Comparison of ENCODE assay signal across 9 mouse cellular contexts in genomic region chr2:58680794-58681193, GRCm38 (mm10).
DNase-seq lines count a peak whose midpoint lies in the region; ATAC-seq and TF ChIP-seq lines count a peak whose summit lies in the region.
"Had no signal": no experiment of that assay in that cellular context is flagged by ENCODE, and none has a peak within 500 bp of the region (broad histone marks: within the 10 kb centered on the region; RNA-seq: fewer than 3 reads in every experiment).

No protein-coding gene starts in this region.

- no peaks in the 10 kb centered on the region for H3K9me3 ChIP-seq in forebrain, embryonic 10.5 days
- no peaks in the 10 kb centered on the region for H3K9me3 ChIP-seq in forebrain, embryonic 15.5 days
- no peaks in the 10 kb centered on the region for H3K9me3 ChIP-seq in forebrain, embryonic 14.5 days (replicated peaks; ENCODE audit: control insufficient read depth, low read length)
- no peaks in the 10 kb centered on the region for H3K9me3 ChIP-seq in liver, embryonic 14.5 days (ENCODE audit: control insufficient read depth, low read length)
- H3K9me3 ChIP-seq: neural tube, embryonic 13.5 days had no signal

- WGBS in forebrain, embryonic 10.5 days: 38% methylated on average over 6 of the region's 6 CpGs
- WGBS in forebrain, embryonic 15.5 days: 39% methylated on average over 6 of the region's 6 CpGs
- WGBS in forebrain, embryonic 14.5 days: 37% methylated on average over 6 of the region's 6 CpGs
- 22% methylated on average over 6 of the region's 6 CpGs for WGBS in liver, embryonic 14.5 days (ENCODE audit: insufficient replicate concordance)

- TF ChIP-seq EP300 in liver, embryonic 14.5 days (IDR thresholded peaks at IDR 0.05; ENCODE audit: low read depth): no peak

- no peak overlapping the region for H3K4me3 ChIP-seq in forebrain, embryonic 10.5 days
- H3K4me3 ChIP-seq in forebrain, embryonic 15.5 days: no peak overlapping the region
- H3K4me3 ChIP-seq in forebrain, embryonic 14.5 days (ENCODE audit: low read depth, low read length): no peak overlapping the region
- no peak overlapping the region for H3K4me3 ChIP-seq in liver, embryonic 14.5 days (ENCODE audit: insufficient read depth in 1 of 2, low read depth in 2 of 2, low read length in 2 of 2)
- H3K4me3 ChIP-seq: neural tube, embryonic 13.5 days had no signal

- DNase-seq in forebrain, embryonic 10.5 days (ENCODE audit: extremely low spot score, low spot score): peak; percentile 47
- peak; percentile 2 for DNase-seq in A20 (ENCODE audit: low read depth, low spot score)
- DNase-seq in c-Kit-positive CD71-negative TER-119-negative erythroid progenitor cells, embryonic 14.5 days (ENCODE audit: low read depth): peak; percentile 24
- peak; percentile 81 for DNase-seq in forebrain, embryonic 14.5 days (ENCODE audit: low spot score)
- peak; percentile 23 to 71 for DNase-seq in kidney, adult 8-10 months
- no peak for DNase-seq in liver, embryonic 14.5 days (ENCODE audit: low read depth in 3 of 3, low spot score in 3 of 3)
- DNase-seq in right cerebral cortex, postnatal 4 days: peak; percentile 79

- H3K4me2 ChIP-seq in forebrain, embryonic 15.5 days (replicated peaks): no peak overlapping the region
- no peak overlapping the region for H3K4me2 ChIP-seq in forebrain, embryonic 14.5 days (ENCODE audit: low read length)
- no peak overlapping the region for H3K4me2 ChIP-seq in liver, embryonic 14.5 days (ENCODE audit: low read depth)
- H3K4me2 ChIP-seq: neural tube, embryonic 13.5 days had no signal

- no peaks in the 10 kb centered on the region for H3K4me1 ChIP-seq in forebrain, embryonic 10.5 days
- no peaks in the 10 kb centered on the region for H3K4me1 ChIP-seq in forebrain, embryonic 15.5 days
- H3K4me1 ChIP-seq in forebrain, embryonic 14.5 days (ENCODE audit: control insufficient read depth, insufficient read depth, low read length): no peaks in the 10 kb centered on the region
- no peaks in the 10 kb centered on the region for H3K4me1 ChIP-seq in liver, embryonic 14.5 days (replicated peaks; ENCODE audit: control insufficient read depth in 2 of 2, insufficient read depth in 2 of 2, low read length in 1 of 2)
- H3K4me1 ChIP-seq: neural tube, embryonic 13.5 days had no signal

- no peak; the same call in 1 of the 2 replicates for ATAC-seq in forebrain, embryonic 15.5 days (replicated peaks)
- ATAC-seq in forebrain, embryonic 14.5 days: no peak
- no peak for ATAC-seq in liver, embryonic 14.5 days (ENCODE audit: insufficient read depth)

- no peak overlapping the region for H3K9ac ChIP-seq in forebrain, embryonic 15.5 days (replicated peaks)
- no peak overlapping the region for H3K9ac ChIP-seq in forebrain, embryonic 14.5 days (ENCODE audit: low read length)
- H3K9ac ChIP-seq in liver, embryonic 14.5 days (replicated peaks): no peak overlapping the region
- H3K9ac ChIP-seq: neural tube, embryonic 13.5 days had no signal

- no peak overlapping the region for H3K27ac ChIP-seq in forebrain, embryonic 10.5 days
- H3K27ac ChIP-seq in forebrain, embryonic 15.5 days (replicated peaks): no peak overlapping the region
- H3K27ac ChIP-seq in forebrain, embryonic 14.5 days (ENCODE audit: low read depth, low read length): no peak overlapping the region
- H3K27ac ChIP-seq in liver, embryonic 14.5 days: no peak overlapping the region
- H3K27ac ChIP-seq: neural tube, embryonic 13.5 days had no signal

- no peaks in the 10 kb centered on the region for H3K36me3 ChIP-seq in forebrain, embryonic 10.5 days (replicated peaks)
- H3K36me3 ChIP-seq in forebrain, embryonic 15.5 days: no peaks in the 10 kb centered on the region
- H3K36me3 ChIP-seq in forebrain, embryonic 14.5 days (ENCODE audit: control insufficient read depth, insufficient read depth, low read length): no peaks in the 10 kb centered on the region
- H3K36me3 ChIP-seq in liver, embryonic 14.5 days (replicated peaks; ENCODE audit: control insufficient read depth, insufficient read depth, low read depth): no peaks in the 10 kb centered on the region
- H3K36me3 ChIP-seq: neural tube, embryonic 13.5 days had no signal

- TF ChIP-seq CTCF in liver, embryonic 14.5 days (IDR thresholded peaks at IDR 0.05; ENCODE audit: low read depth): peak; percentile 44; the same call in 1 of the 2 replicates

- no peaks in the 10 kb centered on the region for H3K27me3 ChIP-seq in forebrain, embryonic 10.5 days (ENCODE audit: poor library complexity, severe bottlenecking)
- H3K27me3 ChIP-seq in forebrain, embryonic 15.5 days: no peaks in the 10 kb centered on the region
- no peaks in the 10 kb centered on the region for H3K27me3 ChIP-seq in forebrain, embryonic 14.5 days (replicated peaks; ENCODE audit: control insufficient read depth, insufficient read depth, low read length)
- H3K27me3 ChIP-seq in liver, embryonic 14.5 days (ENCODE audit: control insufficient read depth, insufficient read depth, low read length): no peaks in the 10 kb centered on the region
- H3K27me3 ChIP-seq: neural tube, embryonic 13.5 days had no signal

Comparison
In these comparisons a context has a peak if more than half of its experiments do, and no peak if none do; other contexts are left out.
1. DNase-seq: peak in forebrain, embryonic 10.5 days (single experiment), A20 (single experiment), c-Kit-positive CD71-negative TER-119-negative erythroid progenitor cells, embryonic 14.5 days (single experiment), forebrain, embryonic 14.5 days (single experiment), kidney, adult 8-10 months (2 of 2) and right cerebral cortex, postnatal 4 days (single experiment); none in liver, embryonic 14.5 days (0 of 3).